Mouse (Mus musculus): ENCODE results near the gene Mrpl58.
A peak's percentile ranks its signal among the peaks of the same experiment; 100 is the strongest.

The Mrpl58 gene

DNA sequence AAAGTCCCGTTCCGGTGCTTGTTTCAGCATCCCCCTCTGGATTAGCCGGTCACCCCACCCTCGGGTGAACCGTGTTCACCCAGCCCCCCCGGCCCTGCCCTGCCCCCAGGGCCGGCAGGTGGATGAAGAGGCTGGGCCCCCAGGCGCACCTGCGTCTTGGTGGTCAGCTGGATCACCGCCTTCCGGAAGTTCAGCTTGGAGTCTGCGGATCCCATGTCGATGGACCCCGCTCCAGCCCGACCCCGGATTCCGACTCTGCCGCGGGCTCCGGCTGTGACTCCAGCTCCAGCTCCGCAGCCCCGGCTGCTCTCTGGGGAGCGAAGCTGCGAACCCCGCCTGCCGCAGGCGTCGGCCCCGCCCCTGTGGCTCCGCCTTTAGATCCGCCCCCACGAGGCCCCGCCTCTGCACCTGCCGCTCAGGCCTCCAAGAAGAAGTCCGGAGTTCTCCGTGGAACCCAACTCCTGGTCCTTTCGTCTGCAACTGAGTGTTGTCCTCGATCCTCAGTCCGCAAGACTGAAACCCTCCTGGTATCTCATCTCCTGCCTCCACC is 36.1 kb upstream of the Mrpl58 start, which contains the start of gene Hid1:
Hid1 (minus strand) TSS at position 362 of the 550 bp plus-strand sequence.
- no peaks in the 10 kb centered on the region for H3K9me3 ChIP-seq (ENCODE audit: low read length)
- H3K4me3 ChIP-seq (replicated peaks; ENCODE audit: low read length), result peak within 1 kb of the TSS; percentile 83
- peaks cover 79% of the 10 kb centered on the region for H3K27me3 ChIP-seq (ENCODE audit: insufficient read depth, low read length)
- H3K4me1 ChIP-seq (replicated peaks; ENCODE audit: low read depth, low read length), result peaks cover 17% of the 10 kb centered on the region
- no peaks in the 10 kb centered on the region for H3K36me3 ChIP-seq (ENCODE audit: insufficient read depth, low read length)
- TF ChIP-seq NANOG (IDR thresholded peaks at IDR 0.05; ENCODE audit: borderline replicate concordance, low read length) (no peak), CTCF (conservative IDR thresholded peaks at IDR 0.05; ENCODE audit: low read length) (no peak), POU5F1 (IDR thresholded peaks at IDR 0.05; ENCODE audit: borderline replicate concordance, low read length) (no peak)

DNA sequence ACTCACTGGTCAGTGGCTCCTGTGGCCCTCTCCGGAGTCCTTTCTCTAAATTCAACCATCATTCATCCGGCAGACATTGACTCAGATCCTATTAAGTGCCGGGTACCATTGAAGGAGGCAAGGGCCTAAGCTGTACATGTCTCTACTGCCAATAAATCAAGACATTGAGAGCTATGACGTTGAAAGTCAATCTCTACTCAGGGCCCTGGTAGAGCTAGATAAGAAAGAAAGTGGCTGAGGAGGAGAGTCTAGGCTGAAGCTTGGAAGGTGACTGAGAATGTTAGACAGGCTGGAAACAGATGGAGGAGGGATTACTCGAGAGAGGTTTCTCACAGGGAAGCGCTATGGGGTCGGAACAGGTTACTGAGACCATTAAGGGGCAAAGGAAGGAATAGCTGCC is 33.2 kb upstream of the Mrpl58 start:
- no peaks in the 10 kb centered on the region for H3K9me3 ChIP-seq (ENCODE audit: low read length)
- no peaks in the 10 kb centered on the region for H3K36me3 ChIP-seq (ENCODE audit: insufficient read depth, low read length)
- peaks cover 89% of the 10 kb centered on the region for H3K27me3 ChIP-seq (ENCODE audit: insufficient read depth, low read length)
- no peak overlapping the region for H3K4me3 ChIP-seq (replicated peaks; ENCODE audit: low read length)
- peaks cover 27% of the 10 kb centered on the region for H3K4me1 ChIP-seq (replicated peaks; ENCODE audit: low read depth, low read length)
- TF ChIP-seq NANOG (IDR thresholded peaks at IDR 0.05; ENCODE audit: borderline replicate concordance, low read length) (no peak), CTCF (conservative IDR thresholded peaks at IDR 0.05; ENCODE audit: low read length) (no peak), POU5F1 (IDR thresholded peaks at IDR 0.05; ENCODE audit: borderline replicate concordance, low read length) (no peak)

DNA sequence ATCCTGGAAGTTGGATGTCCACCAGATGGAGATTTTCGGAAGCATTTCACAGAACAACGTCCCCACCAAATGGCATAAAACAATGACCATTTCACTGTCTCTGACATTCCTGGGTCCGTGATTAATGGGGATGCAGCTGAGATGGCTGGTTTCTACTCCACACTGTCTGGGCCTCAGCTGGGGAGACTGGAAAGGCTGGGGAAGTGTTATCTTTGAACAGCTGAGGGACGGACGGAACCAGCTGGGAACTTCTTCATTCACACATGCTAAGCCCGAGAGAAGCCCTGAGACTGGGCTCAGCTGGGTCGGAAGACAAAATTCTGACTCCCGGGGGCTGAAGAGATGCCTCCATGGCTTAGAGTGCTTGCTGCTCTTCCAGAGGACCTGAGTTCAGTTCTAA is 32.2 kb upstream of the Mrpl58 start:
- TF ChIP-seq NANOG (IDR thresholded peaks at IDR 0.05; ENCODE audit: borderline replicate concordance, low read length) (no peak), POU5F1 (IDR thresholded peaks at IDR 0.05; ENCODE audit: borderline replicate concordance, low read length) (no peak), CTCF (conservative IDR thresholded peaks at IDR 0.05; ENCODE audit: low read length) (no peak)
- Histone ChIP-seq H3K36me3 (ENCODE audit: insufficient read depth, low read length) (no peaks in the 10 kb centered on the region), H3K9me3 (ENCODE audit: low read length) (no peaks in the 10 kb centered on the region), H3K27me3 (ENCODE audit: insufficient read depth, low read length) (peaks cover 89% of the 10 kb centered on the region), H3K4me3 (replicated peaks; ENCODE audit: low read length) (no peak overlapping the region), H3K4me1 (replicated peaks; ENCODE audit: low read depth, low read length) (peaks cover 23% of the 10 kb centered on the region)

DNA sequence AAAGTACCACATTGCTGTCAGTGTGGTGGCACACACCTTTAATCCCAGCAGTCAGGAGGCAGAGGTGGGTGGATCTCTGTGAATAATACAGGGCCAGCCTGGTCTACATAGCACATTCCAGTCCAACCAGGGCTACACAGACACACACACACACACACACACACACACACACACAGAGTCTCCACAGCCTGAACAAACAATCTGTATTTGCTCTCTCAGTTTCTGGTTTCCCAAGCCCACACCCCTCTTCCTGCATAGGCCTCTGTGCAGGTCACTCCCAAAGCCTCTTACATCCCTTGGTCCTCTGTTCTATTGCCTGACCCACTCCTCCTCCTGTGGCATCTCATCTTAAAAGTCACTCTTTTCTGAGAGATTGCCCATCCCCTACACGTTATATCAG is 31.5 kb upstream of the Mrpl58 start:
- H3K9me3 ChIP-seq (ENCODE audit: low read length), result no peaks in the 10 kb centered on the region
- no peak for TF ChIP-seq CTCF (conservative IDR thresholded peaks at IDR 0.05; ENCODE audit: low read length)
- no peak for TF ChIP-seq NANOG (IDR thresholded peaks at IDR 0.05; ENCODE audit: borderline replicate concordance, low read length)
- TF ChIP-seq POU5F1 (IDR thresholded peaks at IDR 0.05; ENCODE audit: borderline replicate concordance, low read length), result no peak

DNA sequence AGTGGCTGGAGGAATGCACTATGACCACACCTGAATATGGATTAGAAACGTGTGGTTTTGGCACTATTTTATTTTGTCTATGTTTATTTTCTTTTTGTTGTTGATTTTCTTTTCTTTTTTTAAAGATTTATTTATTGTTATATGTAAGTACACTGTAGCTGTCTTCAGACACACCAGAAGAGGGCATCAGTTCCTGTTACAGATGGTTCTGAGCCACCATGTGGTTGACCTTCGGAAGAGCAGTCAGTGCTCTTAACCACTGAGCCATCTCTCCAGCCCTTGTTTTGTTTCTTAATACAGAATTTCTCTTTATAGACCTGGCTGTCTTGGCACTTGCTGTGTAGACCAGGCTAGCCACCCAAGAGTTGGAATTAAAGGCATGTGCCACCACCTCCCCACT is 30.8 kb upstream of the Mrpl58 start:
- H3K4me1 ChIP-seq (replicated peaks; ENCODE audit: low read depth, low read length), result peaks cover 11% of the 10 kb centered on the region
- TF ChIP-seq NANOG (IDR thresholded peaks at IDR 0.05; ENCODE audit: borderline replicate concordance, low read length), result no peak
- no peak for TF ChIP-seq POU5F1 (IDR thresholded peaks at IDR 0.05; ENCODE audit: borderline replicate concordance, low read length)
- TF ChIP-seq CTCF (conservative IDR thresholded peaks at IDR 0.05; ENCODE audit: low read length), result no peak
- peaks cover 85% of the 10 kb centered on the region for H3K27me3 ChIP-seq (ENCODE audit: insufficient read depth, low read length)
- no peaks in the 10 kb centered on the region for H3K9me3 ChIP-seq (ENCODE audit: low read length)
- H3K36me3 ChIP-seq (ENCODE audit: insufficient read depth, low read length), result no peaks in the 10 kb centered on the region
- H3K4me3 ChIP-seq (replicated peaks; ENCODE audit: low read length), result no peak overlapping the region

More for the DNA sequence above, 31.5 kb upstream of the Mrpl58 start:
- H3K4me3 ChIP-seq (replicated peaks; ENCODE audit: low read length), result no peak overlapping the region
- H3K36me3 ChIP-seq (ENCODE audit: insufficient read depth, low read length), result no peaks in the 10 kb centered on the region
- H3K27me3 ChIP-seq (ENCODE audit: insufficient read depth, low read length), result peaks cover 87% of the 10 kb centered on the region
- peaks cover 16% of the 10 kb centered on the region for H3K4me1 ChIP-seq (replicated peaks; ENCODE audit: low read depth, low read length)

DNA sequence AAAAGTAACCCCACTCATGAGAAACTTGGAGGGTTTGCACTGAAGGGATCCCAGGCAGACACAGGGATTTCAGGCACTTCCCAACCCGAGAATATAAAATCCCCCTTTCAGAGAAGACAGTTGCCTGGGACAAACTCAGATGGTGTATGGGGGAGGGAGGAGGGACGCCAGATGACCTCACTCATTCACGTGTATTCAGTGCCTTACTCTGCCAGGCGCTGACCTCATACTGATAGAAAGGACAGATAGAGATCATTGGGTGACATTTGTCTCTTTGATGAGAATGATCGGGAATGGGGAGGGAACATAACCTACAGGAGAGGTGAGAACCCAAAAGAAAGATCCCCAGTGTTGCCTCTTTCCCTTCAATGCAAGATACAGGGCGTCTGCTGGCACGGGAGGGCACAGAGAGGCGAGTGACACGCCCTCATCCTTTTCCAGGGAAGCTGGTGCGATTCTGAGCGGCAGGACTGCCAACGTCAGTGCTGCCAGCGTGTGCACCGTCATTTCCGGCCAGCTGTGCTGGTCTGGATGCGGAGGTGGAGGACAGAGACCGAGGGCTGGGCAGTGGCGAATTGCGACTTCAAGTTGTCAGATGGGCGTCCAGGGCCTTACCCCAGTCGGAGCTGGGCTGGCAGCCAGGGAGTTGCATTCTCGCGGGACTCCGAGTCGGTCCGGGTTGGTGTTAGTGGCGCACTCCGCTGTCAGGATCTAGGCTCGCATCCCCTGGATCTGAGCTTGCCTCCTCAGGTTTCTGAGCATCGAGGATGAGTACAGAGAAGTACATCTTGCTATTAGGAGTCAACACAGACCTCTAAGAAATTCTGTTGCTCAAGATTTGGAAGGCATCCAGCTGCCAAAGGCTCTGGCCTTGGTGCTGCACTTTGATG is 29.5 kb upstream of the Mrpl58 start:
- H3K4me1 ChIP-seq (replicated peaks; ENCODE audit: low read depth, low read length), result peaks cover 10% of the 10 kb centered on the region
- peak overlapping the region; percentile 55 for H3K4me3 ChIP-seq (replicated peaks; ENCODE audit: low read length)
- no peaks in the 10 kb centered on the region for H3K9me3 ChIP-seq (ENCODE audit: low read length)
- no peak for TF ChIP-seq NANOG (IDR thresholded peaks at IDR 0.05; ENCODE audit: borderline replicate concordance, low read length)
- no peak for TF ChIP-seq CTCF (conservative IDR thresholded peaks at IDR 0.05; ENCODE audit: low read length)
- no peak for TF ChIP-seq POU5F1 (IDR thresholded peaks at IDR 0.05; ENCODE audit: borderline replicate concordance, low read length)
- peaks cover 75% of the 10 kb centered on the region for H3K27me3 ChIP-seq (ENCODE audit: insufficient read depth, low read length)
- no peaks in the 10 kb centered on the region for H3K36me3 ChIP-seq (ENCODE audit: insufficient read depth, low read length)

DNA sequence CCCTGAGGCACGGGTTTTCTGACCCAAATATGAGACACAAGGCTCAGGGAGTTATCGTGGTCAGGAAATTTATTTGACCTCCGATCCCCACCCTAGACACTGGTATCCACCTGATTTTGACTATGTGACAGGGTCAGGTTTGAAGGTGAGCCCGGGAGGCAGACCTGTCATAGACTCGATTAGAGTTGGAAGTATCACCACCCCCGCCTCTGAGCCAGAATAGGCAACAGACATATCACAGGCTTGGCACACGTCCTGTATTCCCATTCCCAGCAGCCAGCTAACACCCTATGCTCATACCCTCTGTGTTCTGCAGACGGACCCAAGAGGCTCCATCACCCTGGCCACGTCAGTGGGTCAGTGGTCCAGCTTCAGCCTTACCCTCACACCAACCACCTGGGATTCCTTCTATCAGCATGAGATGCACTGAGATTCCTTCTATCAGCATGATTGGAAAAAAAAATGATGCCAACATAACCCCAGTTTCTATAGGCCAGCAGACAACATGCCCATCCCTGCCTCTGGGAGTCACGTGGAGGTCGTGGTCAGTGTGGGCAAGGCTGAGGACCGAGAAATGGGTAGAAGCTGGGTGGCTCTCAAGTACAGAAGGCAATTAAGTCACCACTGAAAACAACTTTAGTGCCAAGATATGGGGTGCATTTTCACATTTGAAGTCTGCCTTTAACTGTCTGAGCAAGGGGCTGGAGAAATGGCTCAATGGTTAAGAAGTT is 28.7 kb upstream of the Mrpl58 start:
- Histone ChIP-seq H3K9me3 (ENCODE audit: low read length) (no peaks in the 10 kb centered on the region), H3K4me3 (replicated peaks; ENCODE audit: low read length) (no peak overlapping the region), H3K4me1 (replicated peaks; ENCODE audit: low read depth, low read length) (peaks cover 10% of the 10 kb centered on the region), H3K27me3 (ENCODE audit: insufficient read depth, low read length) (peaks cover 67% of the 10 kb centered on the region), H3K36me3 (ENCODE audit: insufficient read depth, low read length) (no peaks in the 10 kb centered on the region)
- no peak for TF ChIP-seq CTCF (conservative IDR thresholded peaks at IDR 0.05; ENCODE audit: low read length)

DNA sequence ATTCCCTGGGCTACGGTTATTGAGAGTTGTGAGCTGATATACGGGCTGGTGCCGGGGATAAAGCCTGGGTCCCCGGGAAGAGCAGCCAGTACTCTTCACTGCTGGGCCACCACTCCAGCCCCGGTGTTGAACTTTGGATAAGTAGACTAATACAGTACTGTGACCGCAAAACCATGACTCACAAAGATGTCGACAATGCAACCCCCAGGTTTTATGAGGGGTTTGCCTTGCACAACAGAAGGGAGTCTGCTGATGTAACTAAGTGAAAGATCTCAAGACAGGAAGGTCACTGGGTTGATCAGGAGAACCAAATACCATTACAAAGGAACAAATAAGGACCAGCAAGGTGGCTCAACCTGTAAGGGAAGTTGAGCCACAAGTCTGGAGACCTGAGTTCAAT is 26.8 kb upstream of the Mrpl58 start:
- no peak for TF ChIP-seq NANOG (IDR thresholded peaks at IDR 0.05; ENCODE audit: borderline replicate concordance, low read length)
- no peak for TF ChIP-seq POU5F1 (IDR thresholded peaks at IDR 0.05; ENCODE audit: borderline replicate concordance, low read length)
- TF ChIP-seq CTCF (conservative IDR thresholded peaks at IDR 0.05; ENCODE audit: low read length), result no peak
- Histone ChIP-seq H3K27me3 (ENCODE audit: insufficient read depth, low read length) (peaks cover 50% of the 10 kb centered on the region), H3K36me3 (ENCODE audit: insufficient read depth, low read length) (no peaks in the 10 kb centered on the region), H3K4me3 (replicated peaks; ENCODE audit: low read length) (no peak overlapping the region), H3K4me1 (replicated peaks; ENCODE audit: low read depth, low read length) (peaks cover 17% of the 10 kb centered on the region), H3K9me3 (ENCODE audit: low read length) (no peaks in the 10 kb centered on the region)

All from E14TG2a.4 (cell line).